Mouse (Mus musculus) stomach, embryonic 16.5 days (tissue): Measurements from ENCODE around the gene Akt1s1. TPM values are rescaled to one million over a fixed set of nuclear protein-coding genes. Genes with fewer than 3 reads are reported as not detected.

Experiments used
- ATAC-seq: fragments of 200-750 bp; cut with Nextera tagmentation; 2 replicates; pipeline ENCODE4 v1.8.0; 2017; ENCODE audit warnings: moderate number of reproducible peaks, moderate TSS enrichment; ENCODE audit not compliant: insufficient read depth, low FRiP score
- H3K27ac ChIP-seq: fragments of 300-500 bp; sonication (generic); 2 replicates; pipeline ENCODE4 v1.5.1; 2014; ENCODE audit warnings: low read length
- H3K27me3 ChIP-seq: fragments of 300-500 bp; sonication (generic); 2 replicates; pipeline ENCODE4 v1.6.1; 2014; ENCODE audit warnings: low read length, control low read depth, mixed read lengths; ENCODE audit not compliant: control insufficient read depth, insufficient read depth
- H3K36me3 ChIP-seq: fragments of 300-500 bp; sonication (generic); 2 replicates; pipeline ENCODE4 v1.6.1; 2014; ENCODE audit warnings: low read length; ENCODE audit not compliant: control insufficient read depth, insufficient read depth
- H3K4me1 ChIP-seq: fragments of 300-500 bp; sonication (generic); 2 replicates; pipeline ENCODE4 v1.6.1; 2014; ENCODE audit warnings: low read length, control low read depth, mixed read lengths; ENCODE audit not compliant: control insufficient read depth, insufficient read depth
- H3K4me2 ChIP-seq: fragments of 300-500 bp; sonication (generic); 2 replicates; pipeline ENCODE4 v1.6.1; 2014; ENCODE audit warnings: low read depth, low read length, mixed read lengths
- H3K4me3 ChIP-seq: fragments of 300-500 bp; sonication (generic); replicated peaks from 2 replicates; pipeline ENCODE4 v1.5.1; 2014; ENCODE audit warnings: mild to moderate bottlenecking, low read length
- H3K9ac ChIP-seq: fragments of 300-500 bp; sonication (generic); 2 replicates; pipeline ENCODE4 v1.6.1; 2014; ENCODE audit warnings: low read length
- H3K9me3 ChIP-seq: fragments of 300-500 bp; sonication (generic); replicated peaks from 2 replicates; pipeline ENCODE4 v1.6.1; 2016; ENCODE audit warnings: low read length, control low read depth; ENCODE audit not compliant: control insufficient read depth
- WGBS: fragments of 180-500 bp; shearing (Covaris S2); extraction: QIAGEN DNeasy Blood & Tissue Kit; methylation state at CpG from one replicate; pipeline ENCODE4 v1.1.7; 2014; 5-methylcytosine and 5-hydroxymethylcytosine counted together
- polyA plus RNA-seq: library from polyadenylated mRNA; unstranded; fragments of >200 nt; fragmentation: Nextera tagmentation; extraction: Ambion mirVana; gene quantifications from 2 replicates; pipeline ENCODE4 v1.2.1, GENCODE M21; 2015

Gene Akt1s1
- polyA plus RNA-seq, 1 experiment from 2014 or later: 83.1 TPM

DNA sequence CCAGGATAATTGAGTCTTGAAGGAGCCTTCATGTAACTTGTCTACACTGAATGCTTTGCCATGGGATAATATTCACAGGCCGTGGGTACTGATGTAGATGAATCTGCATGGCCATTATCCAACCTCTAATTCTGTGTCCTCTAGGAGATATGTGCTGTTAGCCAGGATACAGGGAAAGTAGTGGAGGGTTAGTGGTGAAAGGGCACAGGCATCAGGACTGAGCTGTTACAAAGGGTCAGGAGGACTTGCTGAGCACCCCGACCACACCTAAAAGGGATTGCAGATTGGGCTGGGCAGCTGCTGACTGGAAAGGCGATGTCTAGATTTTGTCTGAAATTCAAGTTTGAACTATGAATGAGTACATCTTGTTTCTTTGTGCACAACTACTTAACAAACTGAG, 28.3 kb upstream of the Akt1s1 start:
- H3K4me2 ChIP-seq: no peak overlapping the region
- 67% methylated on average over 3 of the region's 3 CpGs for WGBS
- peaks cover 46% of the 10 kb centered on the region for H3K4me1 ChIP-seq

DNA sequence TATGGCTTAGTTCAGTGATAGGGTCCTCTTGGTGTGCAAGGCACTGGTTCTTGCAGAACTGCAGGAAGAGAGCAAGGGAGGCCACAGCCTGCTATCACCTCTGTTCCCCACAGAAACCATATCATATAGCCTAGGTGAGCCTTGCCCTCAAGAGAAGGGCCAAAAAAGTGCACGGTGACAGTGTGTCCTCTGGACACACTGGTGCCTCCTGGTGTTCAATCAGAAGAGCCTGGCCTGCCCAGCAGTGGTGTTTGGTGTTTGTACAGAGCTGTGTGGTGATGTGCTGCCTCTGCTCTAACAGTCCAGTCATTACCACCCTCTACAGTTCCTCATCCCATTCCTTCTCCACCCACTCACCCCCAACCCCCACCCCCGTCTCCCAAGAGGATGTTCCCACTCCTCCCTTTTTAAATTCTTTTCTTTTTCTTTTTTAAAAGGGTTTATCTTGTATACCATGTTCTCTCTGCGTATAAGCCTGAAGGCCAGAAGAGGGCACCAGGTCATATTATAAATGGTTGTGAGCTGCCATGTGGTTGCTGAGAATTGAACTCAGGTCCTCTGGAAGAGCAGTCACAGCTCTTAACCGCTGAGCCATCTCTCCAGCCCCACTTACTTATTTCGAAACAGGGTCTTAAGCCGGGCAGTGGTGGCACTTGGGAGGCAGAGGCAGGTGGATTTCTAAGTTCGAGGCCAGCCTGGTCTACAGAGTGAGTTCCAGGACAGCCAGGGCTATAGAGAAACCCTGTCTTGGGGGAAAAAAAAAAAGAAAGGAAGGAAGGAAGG, 26.9 kb upstream of the Akt1s1 start:
- no peak for ATAC-seq
- peaks cover 50% of the 10 kb centered on the region for H3K4me1 ChIP-seq
- no peak overlapping the region for H3K27ac ChIP-seq
- no peak overlapping the region for H3K9ac ChIP-seq
- no peaks in the 10 kb centered on the region for H3K27me3 ChIP-seq
- no peaks in the 10 kb centered on the region for H3K36me3 ChIP-seq
- H3K9me3 ChIP-seq: no peaks in the 10 kb centered on the region
- 75% methylated on average over 7 of the region's 7 CpGs for WGBS
- H3K4me2 ChIP-seq: no peak overlapping the region
- no peak overlapping the region for H3K4me3 ChIP-seq

More for the DNA sequence above, 28.3 kb upstream of the Akt1s1 start:
- Histone ChIP-seq H3K27ac (no peak overlapping the region), H3K9me3 (no peaks in the 10 kb centered on the region), H3K4me3 (no peak overlapping the region), H3K36me3 (no peaks in the 10 kb centered on the region), H3K9ac (0 out of 2 replicates have a peak overlapping the region, but pooled peaks have one; percentile 7), H3K27me3 (no peaks in the 10 kb centered on the region)
- no peak for ATAC-seq

DNA sequence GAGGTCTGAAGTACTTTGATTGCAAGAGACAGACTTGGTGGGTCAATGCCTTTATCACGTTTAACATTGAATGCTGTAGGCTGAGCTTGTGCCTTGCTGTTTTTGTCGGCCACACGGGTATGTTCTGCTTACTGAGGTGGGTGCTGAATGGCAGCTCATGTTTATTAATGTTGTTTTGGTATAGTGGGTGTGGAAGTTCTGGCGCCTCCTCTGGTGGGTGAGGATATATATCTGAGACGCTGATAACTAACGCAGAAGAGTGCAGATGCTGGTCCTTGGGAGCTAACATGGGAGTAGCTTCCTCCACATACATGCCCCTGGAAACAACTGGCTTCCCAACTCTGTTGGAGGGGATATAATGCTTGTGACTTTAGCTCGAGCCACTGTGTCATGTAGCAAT, 25.4 kb upstream of the Akt1s1 start:
- Histone ChIP-seq H3K4me1 (peaks cover 38% of the 10 kb centered on the region), H3K9me3 (no peaks in the 10 kb centered on the region), H3K36me3 (no peaks in the 10 kb centered on the region), H3K27ac (no peak overlapping the region), H3K4me3 (no peak overlapping the region), H3K27me3 (no peaks in the 10 kb centered on the region), H3K4me2 (no peak overlapping the region), H3K9ac (no peak overlapping the region)
- WGBS: 40% methylated on average over 7 of the region's 7 CpGs
- ATAC-seq: no peak

DNA sequence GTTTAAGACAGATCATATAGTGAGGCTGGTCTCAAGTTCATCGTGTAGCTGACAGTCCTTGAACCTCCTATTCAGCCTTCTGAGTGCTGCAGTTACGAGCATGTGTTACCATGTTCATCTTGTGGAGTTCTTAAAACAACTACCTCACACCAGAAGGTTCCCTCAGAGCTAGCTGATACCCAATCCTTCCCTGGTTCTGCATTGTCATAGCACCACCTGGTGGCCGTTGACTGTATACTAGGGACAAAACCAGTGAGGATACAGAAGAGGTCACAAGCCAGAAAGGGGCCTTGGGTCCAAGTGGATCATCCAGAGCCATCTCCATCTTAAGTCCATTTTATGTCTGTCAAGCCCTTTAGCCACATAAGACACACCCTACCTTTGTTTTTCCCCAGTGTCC, 23.9 kb upstream of the Akt1s1 start:
- Histone ChIP-seq H3K9me3 (no peaks in the 10 kb centered on the region), H3K4me2 (no peak overlapping the region), H3K27ac (no peak overlapping the region), H3K36me3 (peaks cover 14% of the 10 kb centered on the region), H3K4me1 (peaks cover 26% of the 10 kb centered on the region), H3K4me3 (no peak overlapping the region), H3K27me3 (no peaks in the 10 kb centered on the region), H3K9ac (no peak overlapping the region)
- 15% methylated on average over 3 of the region's 3 CpGs for WGBS
- 0 out of 2 replicates have a peak, but pooled peaks have one; percentile 35 for ATAC-seq

DNA sequence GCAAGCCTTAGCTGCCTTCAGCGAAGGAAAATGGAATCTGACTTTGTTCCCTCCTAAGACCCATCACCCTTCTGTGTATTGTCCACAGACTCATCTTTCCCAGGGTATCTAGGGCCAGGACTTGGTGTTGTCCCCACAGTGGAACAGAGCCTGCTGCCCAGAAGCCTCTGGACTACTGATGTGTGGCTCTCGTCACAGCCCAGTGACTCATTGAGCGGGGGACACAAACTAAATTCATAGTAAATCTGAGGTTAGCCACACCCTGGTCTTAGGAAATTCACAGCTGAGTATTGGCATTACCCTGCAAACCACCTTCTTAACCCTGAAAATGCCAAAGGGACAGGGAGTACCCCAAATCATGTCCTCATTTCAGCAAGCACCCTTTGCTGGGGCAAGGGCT, 22.0 kb upstream of the Akt1s1 start:
- Histone ChIP-seq H3K9me3 (no peaks in the 10 kb centered on the region), H3K9ac (no peak overlapping the region), H3K27ac (no peak overlapping the region), H3K27me3 (no peaks in the 10 kb centered on the region), H3K4me2 (no peak overlapping the region), H3K36me3 (peaks cover 27% of the 10 kb centered on the region), H3K4me3 (no peak overlapping the region), H3K4me1 (peaks cover 18% of the 10 kb centered on the region)
- WGBS: 62% methylated on average over 3 of the region's 3 CpGs
- no peak for ATAC-seq

DNA sequence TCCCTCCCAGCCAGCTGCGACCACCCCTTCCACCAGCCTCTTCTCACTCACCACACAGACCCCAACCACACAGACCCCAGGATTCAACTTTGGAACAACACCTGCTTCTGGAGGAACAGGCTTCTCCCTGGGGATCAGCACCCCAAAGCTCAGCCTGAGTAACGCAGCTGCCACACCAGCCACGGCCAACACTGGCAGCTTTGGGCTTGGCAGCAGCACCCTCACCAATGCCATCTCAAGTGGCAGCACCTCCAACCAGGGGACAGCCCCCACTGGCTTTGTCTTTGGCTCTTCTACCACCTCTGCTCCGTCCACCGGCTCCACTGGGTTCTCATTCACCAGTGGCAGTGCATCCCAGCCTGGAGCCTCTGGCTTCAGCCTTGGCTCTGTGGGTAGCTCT, 20.1 kb upstream of the Akt1s1 start:
- H3K27me3 ChIP-seq: no peaks in the 10 kb centered on the region
- no peak for ATAC-seq
- no peak overlapping the region for H3K27ac ChIP-seq
- no peak overlapping the region for H3K4me2 ChIP-seq
- WGBS: 95% methylated on average over 5 of the region's 5 CpGs
- peaks cover 27% of the 10 kb centered on the region for H3K36me3 ChIP-seq
- H3K9ac ChIP-seq: no peak overlapping the region
- H3K4me1 ChIP-seq: peaks cover 9% of the 10 kb centered on the region
- no peaks in the 10 kb centered on the region for H3K9me3 ChIP-seq
- H3K4me3 ChIP-seq: no peak overlapping the region

DNA sequence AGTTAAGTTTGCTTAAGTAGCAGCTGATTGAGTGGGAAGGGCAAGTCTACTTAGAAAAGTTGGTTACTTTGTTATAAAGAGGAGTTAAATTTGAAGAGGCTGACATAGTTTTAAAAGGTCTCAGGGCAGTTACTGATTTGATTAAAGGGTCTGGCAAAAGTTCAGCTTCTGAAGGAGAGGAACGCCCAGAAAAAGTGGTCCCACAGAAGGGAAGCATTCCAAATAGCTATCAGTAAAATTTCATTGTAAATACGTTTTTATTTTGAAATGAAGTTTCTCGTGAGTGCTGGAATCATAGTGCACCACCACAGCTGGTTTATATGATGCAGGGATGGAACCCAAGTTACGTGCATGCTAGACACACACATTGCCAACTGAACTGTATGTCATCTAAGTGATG, 16.0 kb upstream of the Akt1s1 start:
- ATAC-seq: no peak
- no peaks in the 10 kb centered on the region; the same call in 1 of the 2 replicates for H3K27me3 ChIP-seq
- H3K27ac ChIP-seq: no peak overlapping the region
- no peak overlapping the region for H3K4me3 ChIP-seq
- WGBS: 49% methylated on average over 4 of the region's 4 CpGs
- no peak overlapping the region for H3K9ac ChIP-seq
- peaks cover 3% of the 10 kb centered on the region for H3K4me1 ChIP-seq
- no peak overlapping the region for H3K4me2 ChIP-seq
- H3K36me3 ChIP-seq: peaks cover 27% of the 10 kb centered on the region
- H3K9me3 ChIP-seq: no peaks in the 10 kb centered on the region

DNA sequence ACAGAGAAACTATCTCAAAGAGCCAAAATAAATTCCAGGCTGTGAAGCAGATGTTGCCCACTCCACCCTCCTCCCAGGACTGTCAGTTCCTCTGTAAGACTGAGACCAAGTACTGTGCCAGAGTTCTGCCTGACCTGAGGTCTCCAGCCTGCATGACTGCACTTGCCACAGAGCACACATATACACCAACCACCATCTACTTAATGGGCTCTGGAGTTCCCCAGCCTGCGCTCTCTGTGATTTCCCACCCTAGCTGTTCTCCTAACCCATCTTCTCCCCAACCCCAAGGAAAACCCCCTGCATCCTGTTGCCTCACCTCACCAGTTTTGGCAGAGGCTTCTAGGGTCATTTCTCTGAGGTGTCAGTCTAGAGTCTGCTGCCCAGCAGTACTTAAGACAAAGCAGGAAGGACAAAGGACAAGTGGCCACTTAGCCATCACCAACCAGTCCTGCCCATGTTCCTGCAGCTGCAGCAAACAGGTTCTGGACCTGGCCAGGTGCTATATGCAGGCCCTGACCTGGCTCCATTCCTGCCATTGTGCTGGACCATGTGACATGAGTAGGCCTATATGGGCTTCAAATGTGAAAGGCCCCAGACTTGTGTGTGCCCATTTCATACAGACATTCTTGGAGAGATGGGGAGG, 13.3 kb upstream of the Akt1s1 start:
- ATAC-seq: no peak
- WGBS: 88% methylated on average over 1 of the region's 1 CpGs

DNA sequence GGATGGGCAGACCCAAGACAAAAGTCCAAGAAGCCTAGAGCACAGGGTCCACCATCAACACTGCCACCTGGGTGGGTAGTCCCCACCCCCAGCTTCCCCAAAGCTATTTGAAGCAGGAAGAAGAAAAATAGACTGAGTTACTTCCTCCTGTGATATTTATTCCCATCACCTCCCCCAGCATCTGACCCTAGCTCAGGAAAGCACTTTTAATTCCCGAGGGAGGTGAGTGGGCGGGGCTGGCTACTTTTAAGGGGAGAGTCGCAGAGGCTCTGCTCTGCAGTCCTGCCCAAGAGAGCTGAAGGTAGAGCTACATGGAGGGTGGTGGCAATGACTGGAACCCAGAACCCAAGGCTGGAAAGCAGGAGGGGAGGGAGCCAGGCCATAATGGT, 12.8 kb upstream of the Akt1s1 start:
- no peak for ATAC-seq
- Histone ChIP-seq H3K4me2 (no peak overlapping the region), H3K4me3 (no peak overlapping the region), H3K36me3 (peaks cover 2% of the 10 kb centered on the region; the same call in 1 of the 2 replicates), H3K27me3 (no peaks in the 10 kb centered on the region; the same call in 1 of the 2 replicates), H3K9ac (no peak overlapping the region), H3K27ac (no peak overlapping the region), H3K9me3 (no peaks in the 10 kb centered on the region), H3K4me1 (peaks cover 14% of the 10 kb centered on the region)
- 44% methylated on average over 3 of the region's 3 CpGs for WGBS

More for the DNA sequence above, 13.3 kb upstream of the Akt1s1 start:
- no peak overlapping the region for H3K27ac ChIP-seq
- no peaks in the 10 kb centered on the region; the same call in 1 of the 2 replicates for H3K27me3 ChIP-seq
- peaks cover 7% of the 10 kb centered on the region; the same call in 1 of the 2 replicates for H3K36me3 ChIP-seq
- H3K9ac ChIP-seq: no peak overlapping the region
- H3K4me1 ChIP-seq: peaks cover 14% of the 10 kb centered on the region
- H3K4me2 ChIP-seq: no peak overlapping the region
- H3K4me3 ChIP-seq: no peak overlapping the region
- H3K9me3 ChIP-seq: no peaks in the 10 kb centered on the region
